Mouse (Mus musculus) erythroblast, adult 5-6 weeks (primary cell): ENCODE results near the gene Nthl1. TPM values are rescaled to one million over a fixed set of nuclear protein-coding genes. Genes with fewer than 3 reads are reported as not detected.
"Not testable (repeated sequence)": the region's sequence is repeated elsewhere in the genome, so short reads cannot be mapped to it uniquely, and the experiment has no call there.

Source experiments
- ATAC-seq: replicated peaks from 2 replicates; pipeline ENCODE4 v1.8.0; 2016; ENCODE audit warnings: moderate number of reproducible peaks, mild to moderate bottlenecking, moderate TSS enrichment, inconsistent platforms; ENCODE audit not compliant: poor library complexity, low FRiP score, severe bottlenecking
- total RNA-seq, 2 experiments: library from RNA; stranded (forward) in 1 of 2; stranded (reverse) in 1 of 2; fragments of 150-400 nt in 1 of 2; fragments of 200-764, 138-1000 nt in 1 of 2; gene quantifications; 2 replicates each; pipeline versions ENCODE4 v1.2.3 to v1.2.4; 2015 to 2017; ENCODE audit warnings: low replicate concordance in 2 of 2

Gene Nthl1
- total RNA-seq, 2 experiments from 2014 or later = 0.85 TPM; not detected in 1

DNA sequence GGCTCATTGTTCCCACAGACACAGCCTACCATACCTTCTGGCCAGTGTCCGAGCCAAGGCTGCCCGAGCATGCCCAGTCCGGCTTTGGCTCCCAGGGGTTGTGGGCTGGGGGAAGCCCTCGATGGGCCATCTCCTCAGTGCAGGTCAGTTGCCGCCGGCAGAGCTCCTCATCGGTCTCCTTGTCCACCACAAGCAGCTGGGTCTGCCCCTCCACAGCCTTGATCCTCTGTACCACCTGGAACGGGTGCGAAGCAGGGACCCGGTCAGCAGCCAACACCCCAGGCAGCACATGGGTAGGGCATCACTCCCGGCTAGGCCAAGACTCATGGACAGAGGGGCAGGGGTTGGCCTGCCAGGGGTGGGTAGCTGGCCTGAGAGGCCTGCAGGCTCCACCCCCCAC, 15.0 kb downstream of the Nthl1 start:
- ATAC-seq = no peak

DNA sequence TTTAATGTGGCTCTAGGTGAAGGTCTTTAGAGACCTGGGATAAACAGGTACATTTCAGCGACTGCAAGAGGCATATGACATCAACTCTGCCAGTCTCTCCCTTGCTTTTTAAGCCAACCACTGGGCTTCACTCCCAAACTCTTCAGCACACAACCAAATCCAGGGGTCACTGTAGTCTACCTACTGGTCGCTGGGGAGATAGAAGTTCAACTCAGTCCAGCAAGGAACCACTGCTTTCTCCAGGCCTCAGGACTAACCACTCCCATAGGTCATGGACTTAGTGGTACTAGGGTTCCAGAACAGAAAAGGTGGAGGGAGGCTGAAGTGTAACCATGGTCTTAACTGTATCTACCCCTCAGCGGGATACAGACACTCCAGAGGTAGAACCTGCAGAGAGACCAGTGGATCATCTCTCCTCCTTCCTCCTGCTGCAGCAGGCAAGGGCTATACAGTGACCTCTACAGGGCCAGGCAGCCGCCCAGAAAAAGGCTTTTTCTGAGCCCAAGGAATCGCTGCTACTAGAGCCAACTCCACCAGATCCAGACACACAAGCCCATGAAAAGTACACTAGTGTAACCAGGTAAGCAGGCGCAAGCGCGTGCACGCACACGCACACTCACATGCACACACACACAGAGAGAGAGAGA, 16.4 kb downstream of the Nthl1 start:
- no peak for ATAC-seq

DNA sequence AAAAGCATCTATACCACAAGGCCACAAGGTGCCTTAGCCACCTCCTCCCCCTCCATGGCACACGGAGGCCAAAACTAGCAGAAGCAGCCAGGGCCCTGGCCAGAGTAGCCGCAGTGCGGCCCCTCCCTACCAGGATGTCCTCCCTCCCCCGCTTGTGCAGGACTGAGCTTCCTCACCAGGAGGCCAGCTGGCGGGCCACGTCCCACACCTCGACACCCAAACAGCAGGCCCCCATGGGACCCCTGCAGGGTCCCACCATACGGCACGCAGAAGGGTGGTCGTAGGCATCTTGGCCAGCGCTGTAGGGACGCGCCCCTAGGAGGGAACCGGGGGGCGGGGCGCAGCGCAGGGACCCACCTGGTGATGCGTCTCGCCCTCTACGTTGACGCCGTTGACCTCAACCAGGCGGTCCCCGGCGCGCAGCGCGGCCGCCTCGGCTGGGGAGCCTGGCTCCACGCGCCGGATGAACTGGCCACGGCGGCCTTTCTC, 17.1 kb downstream of the Nthl1 start:
- ATAC-seq = no peak

DNA sequence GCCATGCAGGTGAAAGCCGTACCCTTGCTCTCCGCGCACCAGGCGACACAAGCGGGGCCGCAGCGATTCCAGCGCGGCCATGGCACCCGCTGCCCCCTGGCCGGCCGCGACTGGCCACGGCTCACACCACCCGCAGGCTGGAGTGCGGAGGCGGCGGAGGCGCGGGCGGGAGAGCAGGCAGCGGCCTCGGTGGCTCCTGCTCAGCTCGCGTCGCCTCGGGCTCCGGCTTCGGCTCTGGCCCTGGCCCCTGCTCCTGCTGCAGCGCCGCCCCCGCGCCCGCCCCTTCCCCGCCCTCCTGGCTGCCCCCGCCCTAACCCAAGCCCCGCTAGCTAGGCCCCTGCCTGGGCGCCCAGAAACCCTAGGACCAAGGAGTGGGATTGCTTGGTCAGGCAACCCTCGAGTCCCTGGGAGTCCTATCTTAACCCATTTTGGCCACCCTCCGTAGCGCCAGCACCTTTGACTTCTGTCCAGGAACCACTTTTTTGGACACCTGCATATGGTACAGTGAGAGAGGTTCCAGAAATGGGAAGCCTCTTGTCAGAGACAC, 17.7 kb downstream of the Nthl1 start, which contains the start of gene Slc9a3r2:
TSS of gene Slc9a3r2 (minus strand) at position 258 of the 547 bp plus-strand sequence.
- no peak for ATAC-seq

DNA sequence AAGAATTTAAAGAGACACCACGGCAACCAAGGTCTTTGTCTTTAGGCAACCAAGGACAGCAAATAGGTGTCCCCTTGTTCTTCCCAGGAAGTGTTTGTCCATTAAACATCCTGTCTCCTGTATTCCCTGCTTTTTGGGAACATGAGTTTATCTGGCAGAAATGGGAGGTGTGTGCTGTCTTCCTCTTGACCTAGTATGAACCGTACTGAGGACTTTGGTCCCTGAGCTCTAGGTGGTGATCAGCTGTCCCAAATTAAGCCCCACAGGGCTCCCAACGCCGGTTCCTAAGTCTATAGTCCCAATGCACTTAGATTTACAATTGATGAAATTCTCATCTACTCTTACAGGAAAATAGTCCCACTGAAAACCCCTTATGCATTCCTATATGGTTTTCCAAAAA, 18.3 kb downstream of the Nthl1 start:
- no peak for ATAC-seq

DNA sequence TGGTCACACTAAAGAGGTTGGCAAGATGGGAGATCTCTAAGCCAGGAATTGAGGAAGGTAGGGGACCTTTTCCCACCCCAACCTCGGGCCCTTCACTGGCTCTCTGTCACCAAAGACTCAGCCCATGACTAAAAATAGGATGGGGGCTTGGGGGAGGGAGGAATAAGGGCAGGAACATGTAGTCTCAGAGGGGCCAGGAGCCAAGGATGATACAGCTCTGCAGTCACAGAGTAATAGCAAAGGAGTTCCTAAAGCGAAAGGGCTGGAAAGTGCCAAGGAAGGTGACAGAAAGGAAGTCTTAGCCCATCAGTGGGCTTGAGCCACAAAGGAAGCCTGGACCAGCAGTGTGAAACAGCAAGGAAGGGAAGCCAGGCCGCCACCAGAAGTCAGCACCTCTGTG, 19.4 kb downstream of the Nthl1 start:
- ATAC-seq = no peak

DNA sequence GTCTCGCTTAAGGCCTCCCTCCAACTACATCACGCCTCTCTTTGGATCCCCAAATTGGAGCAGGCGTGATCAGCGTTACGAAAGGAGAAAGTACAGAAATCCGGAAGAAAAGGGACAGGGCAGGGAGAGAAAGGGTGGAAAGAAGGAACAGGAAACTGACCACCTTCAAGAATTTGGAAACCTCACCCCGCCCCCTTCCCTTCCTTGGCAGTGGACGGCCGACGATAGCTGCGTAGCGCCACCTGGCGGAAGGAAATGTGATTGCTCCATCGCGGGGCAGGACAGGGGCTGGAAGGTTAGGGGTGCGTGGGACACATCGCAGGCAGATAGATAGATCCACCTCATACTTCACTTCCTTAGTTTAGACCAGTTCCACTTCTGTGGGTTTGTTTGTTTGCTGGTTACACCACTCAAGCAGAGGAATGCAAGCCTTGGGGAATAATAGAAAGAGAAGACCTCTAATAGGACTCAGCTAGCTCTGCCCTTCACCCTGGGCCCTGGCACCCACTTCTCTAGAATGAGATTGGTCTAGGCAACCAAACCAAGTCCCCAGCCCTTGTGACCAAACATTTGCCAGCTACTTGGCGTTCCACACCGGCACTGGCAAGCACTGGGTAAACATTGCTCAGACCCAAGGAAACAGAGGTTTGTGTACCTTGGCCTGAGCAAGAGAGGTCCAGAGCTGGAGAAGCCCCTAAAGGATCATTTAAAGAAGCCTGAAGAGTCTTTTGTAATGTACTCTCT, 21.7 kb downstream of the Nthl1 start:
- peak; percentile 84 for ATAC-seq

DNA sequence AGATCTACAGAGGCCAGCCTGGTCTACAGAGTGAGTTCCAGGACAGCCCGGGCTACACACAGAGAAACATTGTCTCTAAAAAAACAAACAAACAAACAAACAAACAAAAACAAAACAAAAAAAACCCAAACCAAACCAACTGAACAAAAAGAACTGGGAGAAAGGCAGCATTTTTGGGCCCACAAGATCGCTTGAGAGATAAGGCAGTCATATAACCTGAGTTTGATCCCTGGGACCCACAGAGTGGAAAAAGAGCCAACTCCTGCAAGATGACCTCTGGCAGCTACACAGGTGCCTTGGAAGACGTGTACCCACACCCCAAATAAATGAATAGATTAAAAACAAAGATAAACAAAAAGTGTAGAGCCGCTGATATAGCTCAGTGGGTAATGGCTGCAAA, 22.5 kb downstream of the Nthl1 start:
- no peak for ATAC-seq

DNA sequence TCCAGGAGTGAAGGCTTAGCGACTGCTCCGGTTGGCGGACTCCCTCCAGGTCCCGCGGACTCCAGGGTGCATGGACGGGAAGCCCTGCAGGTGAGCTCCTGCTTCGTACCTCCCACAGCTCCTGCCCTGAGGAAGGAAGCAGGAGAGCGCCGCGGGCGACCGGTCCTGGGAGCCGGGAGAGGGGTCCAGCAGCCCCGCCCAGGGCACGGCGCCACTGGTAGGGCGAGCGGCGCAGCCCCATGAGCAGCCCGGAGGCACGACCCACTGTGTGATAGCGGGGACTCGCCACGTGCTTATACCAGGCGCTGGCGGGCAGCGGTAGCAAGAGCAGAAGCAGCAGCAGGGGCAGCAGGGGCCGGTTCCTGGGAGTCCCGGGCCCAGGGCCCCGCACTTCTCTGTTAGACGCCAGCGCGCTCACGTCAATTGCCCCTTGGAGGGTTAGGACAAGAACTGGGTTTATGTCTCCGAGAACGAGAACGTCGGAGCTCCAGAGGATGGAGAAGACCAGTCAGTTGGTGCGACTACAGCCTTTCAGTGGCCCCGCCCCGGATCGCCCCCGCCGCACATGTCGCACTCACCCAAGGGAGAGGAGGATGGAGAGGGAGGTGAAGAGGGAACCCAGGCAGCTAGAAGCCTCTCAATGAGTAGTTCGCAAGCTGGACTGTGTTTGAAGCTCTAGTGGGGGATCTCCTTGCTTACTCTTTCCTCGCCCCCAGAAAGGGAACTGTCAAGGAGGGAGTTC, 25.7 kb downstream of the Nthl1 start, which contains the start of gene Npw:
TSS of gene Npw (minus strand) at position 441 of the 742 bp plus-strand sequence.
- ATAC-seq = no peak

DNA sequence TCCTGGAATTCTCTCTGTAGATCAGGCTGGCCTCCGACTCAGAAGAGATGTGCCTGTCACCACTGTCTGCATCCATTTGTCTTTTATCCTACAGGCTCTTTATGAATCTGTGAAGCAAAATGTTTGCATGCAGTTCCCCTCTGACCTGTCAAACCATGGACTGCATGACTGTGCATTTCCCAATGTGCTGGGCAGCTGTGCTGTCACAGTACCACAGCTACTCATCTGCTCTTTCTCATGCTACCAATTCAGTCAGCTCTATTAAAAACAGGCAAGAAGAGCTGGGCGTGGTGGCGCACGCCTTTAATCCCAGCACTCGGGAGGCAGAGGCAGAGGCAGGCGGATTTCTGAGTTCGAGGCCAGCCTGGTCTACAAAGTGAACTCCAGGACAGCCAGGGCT, 34.5 kb downstream of the Nthl1 start:
- not testable (repeated sequence) for ATAC-seq

DNA sequence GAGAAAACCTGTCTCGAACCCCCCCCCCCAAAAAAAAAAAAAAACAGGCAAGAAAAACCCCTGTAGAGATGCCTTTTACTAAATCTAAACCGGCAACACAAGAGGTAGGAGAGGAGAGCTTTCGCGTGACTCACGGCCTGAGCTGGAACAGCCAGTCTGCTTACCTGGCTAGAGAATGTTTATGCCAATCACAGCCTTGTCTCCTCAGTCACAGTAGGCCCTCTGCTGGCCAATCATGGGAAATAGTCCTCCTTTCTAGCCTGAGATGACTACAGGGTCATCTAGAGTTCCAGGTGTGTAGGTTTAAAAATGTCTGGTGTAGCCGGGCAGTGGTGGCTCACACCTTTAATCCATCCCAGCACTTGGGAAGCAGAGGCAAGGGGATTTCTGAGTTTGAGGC, 34.9 kb downstream of the Nthl1 start:
- ATAC-seq = peak; percentile 50

DNA sequence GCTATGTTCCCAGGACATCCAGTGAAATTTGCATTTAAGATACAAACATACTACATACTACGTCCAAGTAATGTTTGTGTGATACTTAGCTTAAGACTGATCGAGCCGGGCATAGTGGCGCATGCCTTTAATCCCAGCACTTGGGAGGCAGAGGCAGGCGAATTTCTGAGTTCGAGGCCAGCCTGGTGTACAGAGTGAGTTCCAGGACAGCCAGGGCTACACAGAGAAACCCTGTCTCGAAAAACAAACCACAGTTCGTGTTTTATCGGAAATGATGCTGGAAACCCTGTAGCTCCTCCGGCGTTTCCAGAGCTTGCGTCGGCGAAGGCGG, 36.7 kb downstream of the Nthl1 start:
- not testable (repeated sequence) for ATAC-seq

DNA sequence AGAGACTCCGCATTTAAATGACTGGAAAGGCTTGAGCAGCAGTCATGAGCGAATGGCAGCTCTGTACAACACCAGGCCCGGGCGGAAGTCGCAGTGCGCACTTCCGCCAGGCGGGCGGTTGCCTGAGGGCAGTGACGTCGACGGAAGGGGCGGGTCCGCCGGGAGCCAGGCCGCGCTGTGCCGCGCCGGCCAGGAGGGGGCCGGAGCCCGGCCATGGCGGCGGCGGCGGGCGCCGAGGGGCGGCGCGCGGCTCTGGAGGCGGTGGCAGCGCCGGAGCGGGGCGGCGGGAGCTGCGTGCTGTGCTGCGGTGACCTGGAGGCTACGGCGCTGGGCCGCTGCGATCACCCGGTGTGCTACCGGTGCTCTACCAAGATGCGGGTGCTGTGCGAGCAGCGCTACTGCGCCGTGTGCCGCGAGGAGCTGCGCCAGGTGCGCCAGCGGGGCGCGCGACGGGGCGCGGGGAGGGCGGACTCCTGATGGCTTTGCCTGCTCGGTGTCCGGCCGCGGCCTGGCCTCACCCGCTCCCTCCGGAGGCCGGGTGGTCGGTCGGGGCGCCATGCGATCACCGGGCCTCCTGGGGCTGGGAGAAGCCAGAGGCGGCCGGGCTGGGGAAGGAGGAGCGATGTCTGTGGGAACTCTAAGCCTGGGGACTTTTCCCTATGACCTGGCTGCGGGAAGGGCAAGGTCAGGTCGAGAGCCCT, 37.2 kb downstream of the Nthl1 start, which contains the start of gene Zfp598:
TSS of gene Zfp598 (plus strand) at position 143 of the 701 bp plus-strand sequence.
- peak; percentile 94 for ATAC-seq

DNA sequence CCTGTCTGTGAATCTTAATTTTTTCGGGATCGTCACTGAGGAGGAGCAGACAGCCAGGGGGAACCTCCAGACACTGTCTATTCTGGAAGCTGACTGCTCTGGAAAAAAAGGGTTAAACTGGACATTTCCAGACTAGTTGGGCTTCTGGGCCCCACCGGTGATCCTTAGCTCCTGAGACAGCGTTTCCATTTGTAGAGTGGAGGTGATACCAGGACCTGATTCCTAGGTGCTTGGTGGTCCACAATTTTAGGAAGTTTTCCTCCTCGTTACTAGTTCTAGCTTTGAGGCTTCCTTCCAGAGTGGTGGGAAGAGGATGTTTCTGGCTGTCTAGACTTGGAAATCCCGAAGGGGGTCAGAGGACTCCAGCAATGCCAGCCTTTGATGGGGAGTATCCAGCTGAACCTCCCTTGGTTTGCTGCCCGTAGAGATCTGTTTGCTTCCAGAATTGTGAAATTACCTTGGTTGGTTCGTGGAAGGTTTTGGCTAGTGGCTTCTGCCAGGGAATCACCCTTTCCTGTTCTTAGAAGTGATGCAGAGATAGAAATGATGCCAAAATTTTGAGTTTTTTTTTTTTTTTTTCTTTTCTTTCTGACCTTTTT, 37.9 kb downstream of the Nthl1 start:
- no peak for ATAC-seq

DNA sequence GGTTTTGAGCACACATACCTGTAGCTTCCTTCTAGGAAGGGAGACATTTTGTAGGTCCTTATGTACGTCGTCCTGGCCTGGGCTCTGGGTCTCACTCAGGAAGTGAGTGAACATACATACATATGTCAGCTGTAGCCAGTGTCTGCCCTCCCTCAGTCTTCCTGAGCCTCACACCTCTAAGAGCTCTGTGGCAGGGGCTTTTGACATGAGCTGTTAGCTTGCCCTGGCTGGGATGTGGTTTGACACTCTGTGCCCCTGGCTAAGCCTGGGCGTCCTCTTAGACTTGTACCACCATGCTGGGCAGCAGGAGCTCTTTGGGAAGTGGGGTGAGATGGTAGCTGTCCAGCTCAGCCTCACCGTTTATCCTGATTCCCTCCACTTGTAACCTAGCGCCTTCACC, 38.9 kb downstream of the Nthl1 start:
- no peak for ATAC-seq

DNA sequence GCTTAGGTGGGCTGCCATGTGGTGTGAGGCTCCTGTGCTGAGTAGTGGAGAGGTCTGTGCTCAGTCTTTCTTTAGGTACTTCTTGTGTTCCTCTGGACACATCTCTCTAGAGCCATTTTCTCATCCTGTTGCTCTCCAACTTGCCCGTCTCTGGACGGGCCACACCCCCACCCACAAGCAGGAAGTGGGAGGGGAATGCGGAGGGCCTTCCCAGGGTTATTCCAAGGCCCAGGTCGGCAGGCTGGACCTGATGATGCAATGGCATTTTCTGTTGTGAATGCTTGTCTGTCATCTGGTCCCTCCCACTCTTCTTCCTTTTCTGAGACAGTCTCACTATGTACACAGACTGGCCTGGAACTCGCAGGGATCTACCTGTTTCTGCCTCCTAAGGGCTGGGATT, 39.7 kb downstream of the Nthl1 start:
- ATAC-seq = no peak

DNA sequence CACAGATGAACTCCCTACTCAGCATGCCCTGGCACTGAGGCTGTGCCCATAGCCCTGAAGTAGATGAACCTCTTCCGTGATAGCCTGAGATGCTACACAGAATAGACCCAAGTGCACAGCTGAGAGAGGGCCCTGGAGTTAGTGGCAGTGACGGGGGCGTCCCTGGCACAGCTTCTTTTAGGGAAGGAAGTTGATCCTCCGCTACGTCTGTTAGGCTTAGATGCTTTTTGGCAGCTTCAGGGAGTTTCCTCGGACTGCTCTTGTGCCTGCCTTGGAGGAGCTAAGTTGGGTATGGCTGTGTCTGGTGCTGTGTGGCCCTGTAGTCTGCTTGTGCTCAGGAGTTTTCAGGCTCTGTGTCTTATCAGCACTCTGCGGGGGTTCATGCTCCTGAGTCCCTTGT, 41.8 kb downstream of the Nthl1 start:
- ATAC-seq = no peak

DNA sequence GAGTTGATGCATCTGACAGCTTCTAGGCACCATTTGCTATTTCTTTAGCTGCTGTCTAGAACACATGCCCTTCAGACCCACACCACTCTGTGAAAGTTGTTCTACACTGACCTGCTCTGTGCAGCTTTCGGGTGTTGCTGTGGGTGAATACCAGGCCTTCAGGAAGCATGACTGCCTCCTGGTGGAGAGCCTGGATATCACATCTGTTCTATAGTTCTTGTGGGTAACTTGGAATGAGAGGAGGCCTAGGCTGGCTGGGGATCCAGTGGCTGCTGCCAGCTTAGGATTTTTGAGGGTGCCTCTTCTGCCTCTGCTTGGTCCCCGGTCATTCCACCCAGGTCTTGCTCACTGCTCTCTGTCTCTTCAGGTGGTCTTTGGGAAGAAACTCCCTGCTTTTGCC, 43.7 kb downstream of the Nthl1 start:
- ATAC-seq = peak; percentile 77

DNA sequence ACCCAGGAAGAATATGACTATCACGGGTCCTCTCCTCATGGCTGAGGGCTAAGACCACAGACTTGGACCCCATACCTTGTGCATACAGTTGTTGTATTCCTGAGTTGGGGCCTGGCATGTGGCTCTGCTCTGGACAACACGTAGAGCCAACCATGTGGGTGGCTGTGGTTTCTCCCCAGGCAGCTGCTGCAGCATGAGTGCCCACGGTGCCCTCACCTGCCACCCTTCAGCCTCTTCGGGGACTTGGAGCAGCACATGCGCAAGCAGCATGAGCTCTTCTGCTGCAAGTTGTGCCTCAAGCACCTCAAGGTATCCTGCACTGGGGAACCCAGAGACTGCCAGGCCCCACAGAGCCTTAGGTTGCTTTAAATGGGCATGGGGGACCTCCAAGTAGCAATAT, 44.4 kb downstream of the Nthl1 start:
- ATAC-seq = no peak
